Mouse (Mus musculus) layer of hippocampus, adult 18-20 months (tissue): ENCODE results near the gene Grm7. TPM values are rescaled to one million over a fixed set of nuclear protein-coding genes. Genes with fewer than 3 reads are reported as not detected.

ENCODE experiments used
- DNase-seq, 2 experiments: peaks; one replicate each; pipeline ENCODE4 v3.0.0; 2022; ENCODE audit warnings: low spot score in 2 of 2
- total RNA-seq, 2 experiments: library from RNA; stranded (reverse); gene quantifications; 2 replicates each; pipeline ENCODE4 v1.2.3; 2021

Grm7 gene
- total RNA-seq, 2 experiments from 2014 or later, result 59.7 to 61.0 TPM

- DNase-seq, result peak in 1 of 2 experiments; percentile 25
These were observed 884.6 kb downstream of the Grm7 start for GRCm38 (mm10) chr6:111529985-111530384.

- no peak for DNase-seq
These were observed 913.2 kb downstream of the Grm7 start for GRCm38 (mm10) chr6:111558588-111558987.

- no peak for DNase-seq
These were observed 914.1 kb downstream of the Grm7 start for GRCm38 (mm10) chr6:111559459-111559858.

GRCm38 (mm10) chr6:111561347-111561746 lies 916.0 kb downstream of the Grm7 start:
- DNase-seq, result peak in 1 of 2 experiments; percentile 19

GRCm38 (mm10) chr6:111571471-111572088 lies 926.2 kb downstream of the Grm7 start:
- DNase-seq, result no peak

- DNase-seq, result no peak
These were observed 939.5 kb downstream of the Grm7 start for GRCm38 (mm10) chr6:111584851-111585250.

GRCm38 (mm10) chr6:111587572-111587971 lies 942.2 kb downstream of the Grm7 start:
- DNase-seq, result peak in 1 of 2 experiments; percentile 24

- peak; percentile 47 to 82 for DNase-seq
These were observed 956.7 kb downstream of the Grm7 start for GRCm38 (mm10) chr6:111601892-111602654.

- DNase-seq, result no peak
These were observed 965.0 kb downstream of the Grm7 start for GRCm38 (mm10) chr6:111610396-111610795.

GRCm38 (mm10) chr6:111613834-111614233 lies 968.5 kb downstream of the Grm7 start:
- DNase-seq, result no peak
